Mouse (Mus musculus) cerebral cortex, adult 2 months (tissue): ENCODE results near the gene Smco3.

ENCODE experiments used
- WGBS: fragments of 180-500 bp; shearing (Covaris S2); methylation state at CpG from one replicate; pipeline ENCODE4 v1.1.7; 2018; 5-methylcytosine and 5-hydroxymethylcytosine counted together

Gene Smco3

GRCm38 (mm10) chr6:136847267-136847666 is 12.0 kb upstream of the Smco3 start:
- 95% methylated on average over 3 of the region's 3 CpGs for WGBS

GRCm38 (mm10) chr6:136845706-136846480 is 10.6 kb upstream of the Smco3 start:
- 59% methylated on average over 5 of the region's 5 CpGs for WGBS

- 54% methylated on average over 2 of the region's 2 CpGs for WGBS
Observed at GRCm38 (mm10) chr6:136844903-136845302, 9.7 kb upstream of the Smco3 start.

- WGBS, result 73% methylated on average over 3 of the region's 3 CpGs
Observed at GRCm38 (mm10) chr6:136837323-136837722, 2.1 kb upstream of the Smco3 start.

GRCm38 (mm10) chr6:136831712-136832111 is 3.5 kb downstream of the Smco3 start:
- 77% methylated on average over 5 of the region's 5 CpGs for WGBS

- WGBS, result 30% methylated on average over 4 of the region's 4 CpGs
Observed at GRCm38 (mm10) chr6:136828681-136829080, 6.6 kb downstream of the Smco3 start.

- under 1% methylated on average over 45 of the region's 45 CpGs for WGBS
Observed at GRCm38 (mm10) chr6:136827881-136828561, 7.2 kb downstream of the Smco3 start, which contains the start of gene Wbp11. Gene Wbp11 (minus strand): TSS chr6:136828233.

- 0% methylated on average over 34 of the region's 34 CpGs for WGBS
Observed at GRCm38 (mm10) chr6:136827516-136827880, 7.8 kb downstream of the Smco3 start, which contains the start of gene BC049715. Gene BC049715 (plus strand): TSS chr6:136827626.

GRCm38 (mm10) chr6:136827116-136827515 is 8.1 kb downstream of the Smco3 start:
- 11% methylated on average over 7 of the region's 7 CpGs for WGBS

GRCm38 (mm10) chr6:136824987-136825386 is 10.3 kb downstream of the Smco3 start:
- WGBS, result 84% methylated on average over 8 of the region's 8 CpGs

- 92% methylated on average over 18 of the region's 18 CpGs for WGBS
Observed at GRCm38 (mm10) chr6:136821086-136821485, 14.2 kb downstream of the Smco3 start.

GRCm38 (mm10) chr6:136820381-136820780 is 14.9 kb downstream of the Smco3 start:
- 94% methylated on average over 21 of the region's 21 CpGs for WGBS

GRCm38 (mm10) chr6:136817549-136817948 is 17.7 kb downstream of the Smco3 start:
- WGBS, result 51% methylated on average over 3 of the region's 3 CpGs

- WGBS, result 59% methylated on average over 21 of the region's 21 CpGs
Observed at GRCm38 (mm10) chr6:136816826-136817225, 18.4 kb downstream of the Smco3 start.

- 80% methylated on average over 7 of the region's 7 CpGs for WGBS
Observed at GRCm38 (mm10) chr6:136815381-136815780, 19.9 kb downstream of the Smco3 start.

GRCm38 (mm10) chr6:136813117-136813516 is 22.1 kb downstream of the Smco3 start:
- WGBS, result 20% methylated on average over 4 of the region's 4 CpGs

GRCm38 (mm10) chr6:136811196-136811595 is 24.1 kb downstream of the Smco3 start:
- WGBS, result 72% methylated on average over 10 of the region's 10 CpGs

- WGBS, result 76% methylated on average over 13 of the region's 13 CpGs
Observed at GRCm38 (mm10) chr6:136809673-136810072, 25.6 kb downstream of the Smco3 start.

- WGBS, result 15% methylated on average over 14 of the region's 14 CpGs
Observed at GRCm38 (mm10) chr6:136809077-136809476, 26.2 kb downstream of the Smco3 start.

GRCm38 (mm10) chr6:136808631-136809046 is 26.6 kb downstream of the Smco3 start:
- WGBS, result under 1% methylated on average over 28 of the region's 28 CpGs

GRCm38 (mm10) chr6:136808014-136808417 is 27.2 kb downstream of the Smco3 start, which contains the start of gene H2afj:
Gene H2afj (plus strand): TSS chr6:136808244.
- WGBS, result under 1% methylated on average over 34 of the region's 34 CpGs

- WGBS, result 40% methylated on average over 18 of the region's 18 CpGs
Observed at GRCm38 (mm10) chr6:136807395-136808013, 27.7 kb downstream of the Smco3 start.
